Mouse (Mus musculus) E14TG2a.4 (cell line): ENCODE measurements around the gene Vmn1r214.

Experiments
- H3K27me3 ChIP-seq: 2 replicates; pipeline ENCODE4 v1.6.1; 2014; ENCODE audit warnings: low read length, control low read depth; ENCODE audit not compliant: insufficient read depth
- H3K36me3 ChIP-seq: 2 replicates; pipeline ENCODE4 v1.6.1; 2014; ENCODE audit warnings: low read length, control low read depth; ENCODE audit not compliant: insufficient read depth
- H3K4me1 ChIP-seq: replicated peaks from 2 replicates; pipeline ENCODE4 v1.6.1; 2014; ENCODE audit warnings: low read depth, low read length, control low read depth
- H3K4me3 ChIP-seq: replicated peaks from 2 replicates; pipeline ENCODE4 v1.5.1; 2014; ENCODE audit warnings: mild to moderate bottlenecking, low read length
- H3K9me3 ChIP-seq: 2 replicates; pipeline ENCODE4 v1.6.1; 2014; ENCODE audit warnings: low read length, control low read depth
- CTCF ChIP-seq: conservative IDR thresholded peaks from 2 replicates; pipeline ENCODE4 v1.5.1; 2014; ENCODE audit warnings: low read length
- NANOG ChIP-seq: IDR thresholded peaks from 2 replicates; pipeline ENCODE4 v1.6.1; 2014; ENCODE audit warnings: borderline replicate concordance, low read length, mixed read lengths
- POU5F1 ChIP-seq: IDR thresholded peaks from 2 replicates; pipeline ENCODE4 v1.6.1; 2014; ENCODE audit warnings: low read length, borderline replicate concordance

Gene Vmn1r214

DNA sequence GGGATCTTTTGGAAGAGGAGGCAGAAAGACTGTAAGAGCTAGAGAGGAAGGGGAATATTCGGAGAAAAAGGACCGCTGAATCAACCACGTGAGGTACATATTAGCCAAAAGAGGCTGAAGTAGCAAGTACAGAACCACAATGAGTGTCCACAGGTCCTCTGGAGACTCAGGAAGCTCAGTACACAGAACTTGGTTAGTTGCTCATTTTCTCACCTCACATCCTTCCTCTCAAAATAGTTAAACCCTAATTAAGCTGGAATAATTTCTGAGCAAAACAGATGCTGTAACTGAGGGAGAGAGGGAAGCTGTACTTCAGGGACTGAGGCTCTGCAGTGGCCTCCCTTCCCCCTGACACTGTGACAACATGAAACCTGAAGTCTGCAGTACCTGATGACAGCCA, at the start of gene Vmn1r214:
Vmn1r214 (plus strand) TSS at position 301 of the 400 bp plus-strand sequence.
- no peaks in the 10 kb centered on the region for H3K27me3 ChIP-seq
- H3K36me3 ChIP-seq = peaks cover 4% of the 10 kb centered on the region; the same call in 1 of the 2 replicates
- no peak within 1 kb of the TSS for H3K4me3 ChIP-seq
- TF ChIP-seq CTCF = no peak
- no peak for TF ChIP-seq NANOG
- no peak for TF ChIP-seq POU5F1
- H3K9me3 ChIP-seq = peaks cover 30% of the 10 kb centered on the region
- no peaks in the 10 kb centered on the region for H3K4me1 ChIP-seq

DNA sequence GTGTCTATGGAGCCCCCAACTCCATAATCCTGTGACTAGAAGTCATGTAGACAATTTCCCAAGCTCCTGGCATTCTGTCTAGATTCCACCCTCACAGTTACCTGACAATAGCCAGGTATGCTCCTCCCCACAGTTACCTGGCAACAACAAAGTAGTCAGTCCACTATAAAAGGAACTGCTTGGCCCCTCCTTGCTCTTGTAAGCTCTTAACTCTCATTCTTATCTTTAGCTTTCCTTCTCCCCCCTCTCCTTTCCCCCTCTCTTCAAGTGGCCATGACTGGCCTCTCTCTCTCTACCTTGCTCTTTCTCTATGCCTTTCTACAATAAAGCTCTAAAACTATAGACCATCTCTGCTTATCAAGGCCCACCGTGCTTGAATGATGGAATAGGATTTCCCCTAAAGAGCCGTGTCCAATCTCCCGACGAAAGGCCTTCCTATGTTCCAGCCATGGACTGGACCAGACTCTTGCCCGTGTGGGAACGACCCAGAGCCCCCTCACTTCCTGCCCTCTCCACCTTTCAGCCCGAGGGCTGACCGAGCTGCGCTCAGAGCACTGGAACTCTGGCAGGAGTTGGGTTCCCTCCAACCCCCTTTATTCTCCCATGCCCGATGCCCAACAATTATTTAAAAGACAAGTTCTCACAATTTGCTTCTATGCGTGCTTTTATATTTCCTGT, 39.9 kb upstream of the Vmn1r214 start:
- Histone ChIP-seq H3K9me3 (peaks cover 73% of the 10 kb centered on the region), H3K36me3 (peaks cover 5% of the 10 kb centered on the region; the same call in 1 of the 2 replicates), H3K4me3 (no peak overlapping the region), H3K4me1 (peaks cover 21% of the 10 kb centered on the region), H3K27me3 (no peaks in the 10 kb centered on the region)
- TF ChIP-seq CTCF (no peak), POU5F1 (no peak), NANOG (no peak)

DNA sequence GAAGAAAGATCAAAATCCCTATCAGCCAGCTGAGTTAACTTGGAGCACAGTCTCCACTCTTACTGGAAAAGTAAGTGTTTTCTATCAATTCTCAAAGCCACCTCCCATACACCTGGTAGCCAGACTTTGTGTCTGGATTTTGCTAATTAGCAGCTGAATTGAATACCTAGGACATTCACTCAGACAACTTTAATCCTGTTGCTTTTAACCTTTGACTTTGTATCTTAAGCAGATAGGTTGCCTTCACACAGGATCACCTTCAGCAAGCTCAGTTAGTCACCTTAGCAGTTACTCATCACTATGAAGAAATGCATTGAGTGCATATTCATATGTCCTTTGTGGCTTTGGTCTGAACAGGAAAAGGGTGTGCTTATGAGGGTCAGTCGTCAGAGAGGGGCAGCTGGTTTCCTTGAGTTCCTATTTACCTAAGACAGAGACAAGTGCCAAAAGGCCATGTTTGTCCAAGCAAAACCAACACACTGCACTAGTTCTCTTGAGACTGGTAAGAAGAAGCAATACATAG, 38.0 kb upstream of the Vmn1r214 start:
- Histone ChIP-seq H3K4me3 (no peak overlapping the region), H3K36me3 (peaks cover 11% of the 10 kb centered on the region; the same call in 1 of the 2 replicates), H3K9me3 (peaks cover 75% of the 10 kb centered on the region), H3K27me3 (no peaks in the 10 kb centered on the region), H3K4me1 (peaks cover 21% of the 10 kb centered on the region)
- TF ChIP-seq CTCF (no peak), NANOG (peak; percentile 65), POU5F1 (no peak)

- Histone ChIP-seq H3K4me3 (no peak overlapping the region), H3K27me3 (no peaks in the 10 kb centered on the region), H3K9me3 (peaks cover 78% of the 10 kb centered on the region), H3K36me3 (peaks cover 11% of the 10 kb centered on the region; the same call in 1 of the 2 replicates), H3K4me1 (peaks cover 21% of the 10 kb centered on the region)
- TF ChIP-seq NANOG = no peak
- peak; percentile 46; the same call in 1 of the 2 replicates for TF ChIP-seq POU5F1
- no peak for TF ChIP-seq CTCF
Measured at GRCm38 (mm10) chr13:22992721-22993120, 37.5 kb upstream of the Vmn1r214 start.

DNA sequence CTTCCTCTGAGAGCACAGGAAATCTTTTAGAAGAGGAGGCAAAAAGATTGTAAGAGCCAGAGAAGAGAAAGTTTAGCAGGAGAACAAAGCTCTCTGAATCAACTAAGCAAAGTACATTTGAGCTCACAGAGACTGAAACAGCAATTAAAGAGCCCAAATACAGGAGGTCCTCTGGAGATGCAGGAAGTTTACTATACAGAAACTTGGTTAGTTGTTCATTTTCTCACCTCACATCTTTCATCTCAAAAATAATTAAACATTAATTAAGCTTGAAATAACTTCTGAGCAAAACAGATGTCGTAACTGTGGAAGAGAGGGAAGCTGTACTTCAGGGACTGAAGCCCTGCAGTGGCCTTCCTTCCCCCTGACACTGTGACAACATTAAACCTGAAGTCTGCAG, 22.9 kb upstream of the Vmn1r214 start, which contains the start of gene Vmn1r213:
Vmn1r213 (plus strand) TSS at position 301 of the 400 bp plus-strand sequence.
- no peaks in the 10 kb centered on the region for H3K4me1 ChIP-seq
- H3K4me3 ChIP-seq = no peak within 1 kb of the TSS
- H3K36me3 ChIP-seq = no peaks in the 10 kb centered on the region
- peaks cover 5% of the 10 kb centered on the region; the same call in 1 of the 2 replicates for H3K9me3 ChIP-seq
- no peaks in the 10 kb centered on the region for H3K27me3 ChIP-seq
- TF ChIP-seq CTCF (no peak), POU5F1 (no peak), NANOG (no peak)

- Histone ChIP-seq H3K36me3 (no peaks in the 10 kb centered on the region), H3K27me3 (no peaks in the 10 kb centered on the region), H3K4me1 (no peaks in the 10 kb centered on the region), H3K4me3 (no peak overlapping the region), H3K9me3 (peaks cover 5% of the 10 kb centered on the region; the same call in 1 of the 2 replicates)
- TF ChIP-seq CTCF (no peak), POU5F1 (no peak), NANOG (no peak)
Measured at GRCm38 (mm10) chr13:23018158-23018557, 12.1 kb upstream of the Vmn1r214 start.

DNA sequence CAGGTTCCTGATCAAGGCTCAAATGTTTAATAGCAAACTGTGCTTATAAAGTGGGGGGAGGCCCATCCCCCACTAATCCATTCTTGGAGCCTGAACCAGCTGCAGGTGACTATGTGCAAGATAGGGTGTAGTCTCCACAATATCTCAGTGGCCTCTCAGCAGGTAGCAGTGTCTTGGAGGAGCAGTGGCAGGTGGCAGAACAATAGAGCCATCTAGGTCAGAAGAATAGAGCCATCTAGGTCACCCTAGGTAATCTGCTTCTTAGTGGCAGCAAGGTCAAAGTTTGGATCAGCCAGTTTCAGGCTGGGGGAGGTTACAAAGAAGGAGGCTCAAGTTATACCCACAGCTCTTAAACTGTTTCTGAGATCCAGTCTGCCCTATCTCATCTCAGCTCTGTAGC, 5.4 kb upstream of the Vmn1r214 start:
- H3K27me3 ChIP-seq = no peaks in the 10 kb centered on the region
- H3K4me3 ChIP-seq = no peak overlapping the region
- H3K36me3 ChIP-seq = peaks cover 5% of the 10 kb centered on the region; the same call in 1 of the 2 replicates
- TF ChIP-seq NANOG (peak; percentile 95), CTCF (no peak), POU5F1 (no peak)
- peaks cover 55% of the 10 kb centered on the region for H3K9me3 ChIP-seq
- H3K4me1 ChIP-seq = peaks cover 5% of the 10 kb centered on the region

DNA sequence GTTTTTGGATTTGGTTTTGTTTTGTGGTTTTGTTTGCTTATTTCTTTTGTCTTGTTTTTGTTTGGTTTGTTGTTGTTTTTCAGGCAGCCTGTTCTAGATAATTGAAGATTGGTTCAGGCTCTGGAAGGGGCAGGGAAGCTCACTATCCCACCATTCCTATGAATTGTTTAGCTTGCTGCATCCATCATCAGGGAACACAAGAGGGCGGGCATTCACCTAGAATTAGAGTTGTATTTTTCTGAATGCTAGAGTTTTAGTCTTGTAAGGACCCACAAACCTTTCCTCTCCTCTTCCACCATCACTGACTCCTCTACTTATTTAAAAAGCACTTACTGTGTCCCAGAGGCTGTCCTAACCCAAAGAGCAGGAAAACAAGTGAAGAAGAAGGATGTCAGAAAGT, 27.6 kb downstream of the Vmn1r214 start:
- H3K4me1 ChIP-seq = no peaks in the 10 kb centered on the region
- TF ChIP-seq CTCF = no peak
- no peak for TF ChIP-seq POU5F1
- TF ChIP-seq NANOG = no peak
- no peaks in the 10 kb centered on the region for H3K36me3 ChIP-seq
- H3K9me3 ChIP-seq = no peaks in the 10 kb centered on the region
- H3K27me3 ChIP-seq = no peaks in the 10 kb centered on the region
- H3K4me3 ChIP-seq = no peak overlapping the region

GRCm38 (mm10) chr13:23067725-23068124, 37.5 kb downstream of the Vmn1r214 start, which contains the start of gene Vmn1r215:
Gene Vmn1r215, plus strand, starts transcription at chr13:23068025.
- Histone ChIP-seq H3K36me3 (no peaks in the 10 kb centered on the region), H3K4me3 (no peak within 1 kb of the TSS), H3K4me1 (no peaks in the 10 kb centered on the region), H3K9me3 (0 out of 2 replicates have a peak, but pooled peaks cover 2% of the 10 kb centered on the region), H3K27me3 (no peaks in the 10 kb centered on the region)
- no peak for TF ChIP-seq CTCF
- no peak for TF ChIP-seq POU5F1
- TF ChIP-seq NANOG = no peak
